Mouse (Mus musculus): Measurements from ENCODE around the gene Pax3.

DNA sequence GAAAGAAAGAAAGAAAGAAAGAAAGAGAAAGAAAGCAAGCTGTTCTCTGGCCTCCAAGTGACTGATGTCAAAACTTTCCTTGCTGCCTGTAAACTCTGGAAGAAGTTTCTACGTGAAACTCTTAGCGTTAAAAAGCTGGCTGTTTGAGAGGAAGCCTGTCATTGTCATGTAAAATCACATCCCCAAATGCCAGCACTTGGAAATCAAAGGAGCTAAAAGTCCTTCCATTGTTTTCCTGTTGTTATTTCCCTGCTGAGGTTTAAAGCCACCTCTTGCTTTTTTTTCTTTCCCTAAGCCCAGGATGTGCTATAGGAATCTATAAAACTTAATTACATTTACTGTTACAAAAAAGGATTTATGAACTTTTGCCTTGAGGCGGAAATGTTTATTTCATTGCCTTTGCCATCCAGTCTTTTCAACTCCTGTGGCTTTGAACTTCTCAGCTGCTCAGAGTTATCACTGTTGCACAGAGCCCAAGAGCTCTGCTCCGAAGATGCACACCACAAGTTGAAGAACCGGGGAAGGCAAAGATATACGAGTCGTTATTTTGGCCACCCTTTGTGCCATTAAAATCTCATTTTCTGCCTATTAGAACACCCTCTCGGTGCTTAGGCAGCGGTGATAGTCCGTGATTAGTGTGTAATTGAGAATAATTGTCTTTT lies 76.9 kb downstream of the Pax3 start:
- TF ChIP-seq POLR2AphosphoS2 (IDR thresholded peaks at IDR 0.05; ENCODE audit: insufficient read length, low read depth) (no peak), POLR2A (IDR thresholded peaks at IDR 0.05; ENCODE audit: insufficient read length, low read depth) (no peak), USF1 (IDR thresholded peaks at IDR 0.05; ENCODE audit: low read depth) (no peak), MAX (IDR thresholded peaks at IDR 0.05; ENCODE audit: low read depth) (no peak), TCF12 (IDR thresholded peaks at IDR 0.05; ENCODE audit: insufficient read depth, poor library complexity, severe bottlenecking) (no peak), E2F4 (IDR thresholded peaks at IDR 0.05; ENCODE audit: insufficient read depth) (no peak), CEBPB (IDR thresholded peaks at IDR 0.05; ENCODE audit: insufficient read depth, poor library complexity, severe bottlenecking) (no peak), MYOD1 (IDR thresholded peaks at IDR 0.05; ENCODE audit: control insufficient read depth in 1 of 3, insufficient read length in 2 of 3, low read depth in 2 of 3) (no peak)
